Mouse (Mus musculus) heart, embryonic 15.5 days (tissue): ENCODE measurements around the gene Epm2aip1. TPM values are rescaled to one million over a fixed set of nuclear protein-coding genes. Genes with fewer than 3 reads are reported as not detected.

Source experiments
- ATAC-seq: fragments of 200-750 bp; cut with Nextera tagmentation; replicated peaks from 2 replicates; pipeline ENCODE4 v1.8.0; 2017; ENCODE audit warnings: low read depth, moderate TSS enrichment; ENCODE audit not compliant: insufficient number of reproducible peaks, insufficient read depth, low FRiP score
- H3K27ac ChIP-seq: fragments of 300-500 bp; sonication (generic); 2 replicates; pipeline ENCODE4 v1.5.1; 2015; ENCODE audit warnings: mild to moderate bottlenecking, inconsistent platforms
- H3K27me3 ChIP-seq: fragments of 300-500 bp; sonication (generic); 2 replicates; pipeline ENCODE4 v1.6.1; 2015; ENCODE audit warnings: inconsistent platforms
- H3K36me3 ChIP-seq: fragments of 300-500 bp; sonication (generic); 2 replicates; pipeline ENCODE4 v1.6.1; 2015; ENCODE audit warnings: mild to moderate bottlenecking, inconsistent platforms
- H3K4me1 ChIP-seq: fragments of 300-500 bp; sonication (generic); replicated peaks from 2 replicates; pipeline ENCODE4 v1.6.1; 2015; ENCODE audit warnings: inconsistent platforms
- H3K4me2 ChIP-seq: fragments of 300-500 bp; sonication (generic); 2 replicates; pipeline ENCODE4 v1.6.1; 2015; ENCODE audit warnings: inconsistent platforms, mild to moderate bottlenecking, moderate library complexity
- H3K4me3 ChIP-seq: fragments of 300-500 bp; sonication (generic); 2 replicates; pipeline ENCODE4 v1.5.1; 2015; ENCODE audit warnings: mild to moderate bottlenecking, inconsistent platforms
- H3K9ac ChIP-seq: fragments of 300-500 bp; sonication (generic); 2 replicates; pipeline ENCODE4 v1.6.1; 2015; ENCODE audit warnings: mild to moderate bottlenecking, inconsistent platforms
- H3K9me3 ChIP-seq: fragments of 300-500 bp; sonication (generic); replicated peaks from 2 replicates; pipeline ENCODE4 v1.6.1; 2016; ENCODE audit warnings: inconsistent platforms
- WGBS: fragments of 180-500 bp; shearing (Covaris S2); methylation state at CpG from one replicate; pipeline ENCODE4 v1.1.7; 2015; ENCODE audit warnings: mixed read lengths; 5-methylcytosine and 5-hydroxymethylcytosine counted together
- polyA plus RNA-seq: library from polyadenylated mRNA; unstranded; fragments of >200 nt; fragmentation: Nextera tagmentation; extraction: Ambion mirVana; gene quantifications from 2 replicates; pipeline ENCODE4 v1.2.1, GENCODE M21; 2015

Epm2aip1 gene
- polyA plus RNA-seq, 1 experiment from 2014 or later, result 18.4 TPM

DNA sequence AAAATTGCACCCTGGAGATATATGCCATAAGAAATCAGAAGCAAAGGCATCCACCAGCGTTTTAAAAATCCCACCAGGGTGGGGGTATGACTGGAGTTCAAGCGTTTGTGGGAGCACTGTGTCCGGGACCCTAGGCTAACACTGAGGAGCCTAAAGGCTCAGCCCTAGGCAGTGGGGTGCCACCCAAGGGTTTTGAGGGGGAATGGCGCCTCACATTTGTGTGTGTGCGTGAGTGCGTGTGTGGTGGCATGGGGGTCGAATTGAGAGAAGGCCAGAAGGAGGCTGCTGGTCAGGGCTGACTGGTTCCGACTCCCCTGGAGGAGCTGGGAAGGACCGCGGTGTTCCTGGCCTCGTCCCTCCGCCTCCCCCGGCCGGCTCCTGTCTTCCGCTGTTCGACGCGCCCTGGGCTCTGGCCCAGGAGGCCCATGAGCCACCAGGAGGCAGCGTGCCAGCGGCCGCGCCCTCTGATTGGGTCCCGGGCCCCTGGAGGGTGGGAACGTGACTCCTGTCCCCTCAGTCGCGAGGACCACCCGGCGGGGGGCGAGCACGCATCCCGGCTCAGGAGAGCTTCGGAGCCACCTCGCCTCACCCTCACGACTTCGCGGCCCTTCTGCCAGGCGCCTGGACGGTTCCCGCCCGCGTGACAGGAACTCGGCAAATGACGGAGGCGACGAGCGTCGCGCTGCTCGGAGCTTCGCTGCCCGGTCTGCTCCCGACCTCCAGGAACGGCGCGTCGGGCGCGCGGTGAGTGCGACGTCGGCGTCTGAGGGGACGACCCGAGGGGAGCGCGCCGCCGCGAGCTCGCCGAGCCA, 39.5 kb downstream of the Epm2aip1 start, which contains the start of gene Trank1:
Trank1 (plus strand) TSS at position 709 of the 812 bp plus-strand sequence.
- Histone ChIP-seq H3K27me3 (peaks cover 60% of the 10 kb centered on the region), H3K9me3 (0 out of 2 replicates have a peak, but pooled peaks cover 2% of the 10 kb centered on the region), H3K9ac (0 out of 2 replicates have a peak within 1 kb of the TSS, but pooled peaks have one; percentile 3), H3K36me3 (no peaks in the 10 kb centered on the region), H3K4me3 (peak within 1 kb of the TSS; percentile 52), H3K4me2 (peak within 1 kb of the TSS; percentile 90), H3K27ac (no peak within 1 kb of the TSS), H3K4me1 (peaks cover 16% of the 10 kb centered on the region)
- 10% methylated on average over 70 of the region's 72 CpGs for WGBS
- ATAC-seq, result 0 out of 2 replicates have a peak, but pooled peaks have one; percentile 18

DNA sequence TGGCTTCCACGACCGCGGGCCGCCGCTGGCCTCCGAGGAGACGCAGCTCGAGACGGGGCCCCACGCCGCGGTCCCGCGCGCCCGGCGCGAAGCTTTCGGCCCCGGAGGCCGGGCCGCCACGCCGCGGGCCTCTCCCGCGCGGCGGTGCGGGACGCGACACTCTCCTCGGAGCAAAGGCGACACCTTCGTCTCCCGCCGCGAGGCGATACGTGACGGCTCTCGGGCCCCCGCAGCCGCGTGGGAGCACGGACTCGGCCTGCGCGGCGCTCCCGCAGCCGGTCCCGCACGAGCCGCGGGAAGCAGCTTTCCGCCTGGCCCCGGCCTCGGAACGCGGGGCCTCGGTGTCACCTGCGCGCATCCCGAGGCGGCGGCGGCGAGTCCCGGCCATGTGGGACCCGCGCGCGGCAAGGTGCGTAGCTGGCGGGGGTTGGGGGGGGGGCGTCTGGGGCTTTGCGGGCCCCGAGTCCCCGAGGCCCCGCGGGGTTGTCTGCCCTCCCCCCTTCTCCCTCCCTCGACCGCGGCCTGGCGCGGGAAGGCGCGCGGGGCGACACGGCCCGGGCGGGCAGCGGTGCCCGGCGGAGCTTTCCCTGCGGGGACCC, 40.2 kb downstream of the Epm2aip1 start:
- H3K9me3 ChIP-seq, result 0 out of 2 replicates have a peak, but pooled peaks cover 2% of the 10 kb centered on the region
- WGBS, result 3% methylated on average over 69 of the region's 98 CpGs
- peaks cover 16% of the 10 kb centered on the region for H3K4me1 ChIP-seq
- H3K9ac ChIP-seq, result 0 out of 2 replicates have a peak overlapping the region, but pooled peaks have one; percentile 3
- ATAC-seq, result no peak; the same call in 1 of the 2 replicates
- H3K27me3 ChIP-seq, result peaks cover 61% of the 10 kb centered on the region
- H3K36me3 ChIP-seq, result no peaks in the 10 kb centered on the region
- no peak overlapping the region for H3K27ac ChIP-seq
- H3K4me3 ChIP-seq, result peak overlapping the region; percentile 52
- H3K4me2 ChIP-seq, result peak overlapping the region; percentile 90

DNA sequence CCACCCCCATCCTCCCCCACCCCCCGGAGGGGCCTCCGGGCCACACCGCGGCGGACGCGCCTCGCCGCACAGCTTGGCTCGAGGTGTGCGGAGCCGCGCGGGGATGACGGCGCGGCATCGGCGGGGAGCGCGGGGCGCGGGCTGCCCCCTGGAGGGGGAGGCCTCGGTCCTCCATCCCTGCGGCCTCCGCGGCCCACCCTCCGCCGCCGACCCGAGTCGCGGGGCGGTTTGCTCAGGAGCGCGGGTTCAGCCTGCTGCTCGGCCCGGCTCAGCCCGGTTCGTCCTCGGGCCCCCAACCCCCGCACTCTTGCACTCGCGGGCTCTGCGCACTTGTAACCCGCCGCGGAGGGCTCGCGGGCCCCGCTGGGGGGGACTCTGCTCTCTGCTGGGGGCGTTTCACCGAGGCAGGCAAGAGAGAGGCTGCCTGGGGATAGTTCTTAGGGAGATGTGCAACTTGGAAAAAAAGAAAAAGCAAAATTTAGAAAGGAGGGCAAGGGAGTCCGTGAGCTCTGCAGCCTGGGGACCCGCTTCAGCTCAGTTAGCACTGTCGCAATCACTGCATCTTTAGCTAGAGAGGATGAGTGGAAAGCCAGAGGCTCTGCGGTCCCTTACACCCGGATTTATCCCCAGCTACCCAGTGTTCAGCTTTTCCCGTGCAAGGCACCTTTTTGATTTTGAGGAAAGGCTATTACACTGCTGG, 40.9 kb downstream of the Epm2aip1 start:
- Histone ChIP-seq H3K4me1 (peaks cover 16% of the 10 kb centered on the region), H3K4me2 (peak overlapping the region; percentile 90), H3K4me3 (peak overlapping the region; percentile 52), H3K9me3 (0 out of 2 replicates have a peak, but pooled peaks cover 2% of the 10 kb centered on the region), H3K27ac (no peak overlapping the region), H3K36me3 (no peaks in the 10 kb centered on the region), H3K9ac (0 out of 2 replicates have a peak overlapping the region, but pooled peaks have one; percentile 3), H3K27me3 (peaks cover 61% of the 10 kb centered on the region)
- 0 out of 2 replicates have a peak, but pooled peaks have one; percentile 7 for ATAC-seq
- WGBS, result under 1% methylated on average over 43 of the region's 59 CpGs

DNA sequence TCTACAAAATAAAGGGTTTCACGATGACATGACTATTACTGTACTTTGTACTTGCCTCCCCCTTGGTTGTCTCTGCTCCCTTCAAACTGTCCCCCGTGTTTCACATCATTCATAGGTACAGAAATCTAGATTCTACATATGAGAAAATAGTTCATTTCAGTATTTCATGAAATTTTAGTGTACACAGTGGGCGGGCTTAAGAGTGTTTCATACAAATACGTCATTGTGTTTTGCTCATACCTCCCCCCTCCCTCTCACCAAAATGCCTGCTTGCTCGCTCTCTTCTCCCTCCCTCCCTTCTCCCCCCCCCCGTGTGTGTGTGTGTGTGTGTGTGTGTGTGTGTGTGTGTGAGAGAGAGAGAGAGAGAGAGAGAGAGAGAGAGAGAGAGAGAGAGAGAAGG, 41.6 kb downstream of the Epm2aip1 start:
- Histone ChIP-seq H3K9me3 (0 out of 2 replicates have a peak, but pooled peaks cover 2% of the 10 kb centered on the region), H3K4me2 (no peak overlapping the region), H3K36me3 (no peaks in the 10 kb centered on the region), H3K4me1 (peaks cover 16% of the 10 kb centered on the region), H3K9ac (no peak overlapping the region), H3K27me3 (peaks cover 61% of the 10 kb centered on the region), H3K4me3 (peak overlapping the region; percentile 52; the same call in 1 of the 2 replicates), H3K27ac (no peak overlapping the region)
- 14% methylated on average over 5 of the region's 6 CpGs for WGBS
- no peak for ATAC-seq

GRCm38 (mm10) chr9:111313793-111314192, 42.1 kb downstream of the Epm2aip1 start:
- no peak overlapping the region for H3K4me2 ChIP-seq
- no peaks in the 10 kb centered on the region for H3K36me3 ChIP-seq
- no peak for ATAC-seq
- H3K4me3 ChIP-seq, result no peak overlapping the region
- H3K9me3 ChIP-seq, result 0 out of 2 replicates have a peak, but pooled peaks cover 2% of the 10 kb centered on the region
- H3K4me1 ChIP-seq, result peaks cover 16% of the 10 kb centered on the region
- no peak overlapping the region for H3K9ac ChIP-seq
- 19% methylated on average over 5 of the region's 5 CpGs for WGBS
- no peak overlapping the region for H3K27ac ChIP-seq
- H3K27me3 ChIP-seq, result peaks cover 61% of the 10 kb centered on the region

DNA sequence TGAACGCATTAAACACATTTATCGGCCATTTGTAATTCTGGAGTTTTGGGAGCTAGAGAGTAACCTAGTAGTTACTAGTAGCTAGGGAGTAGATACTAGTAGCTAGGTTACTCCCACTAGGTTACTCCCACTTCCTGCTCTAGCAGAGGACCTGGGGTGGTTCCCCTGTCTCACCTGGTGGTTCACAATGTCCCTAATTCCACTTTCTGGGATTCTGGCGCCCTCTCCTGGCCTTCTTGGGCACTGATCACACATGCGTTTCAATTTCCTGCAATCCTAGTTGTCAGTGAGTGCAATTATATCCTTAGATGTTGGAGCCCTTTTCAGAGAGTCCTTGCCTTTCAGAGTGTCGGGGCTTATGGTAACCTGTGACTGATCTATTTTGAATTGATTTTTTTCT, 42.5 kb downstream of the Epm2aip1 start:
- 0 out of 2 replicates have a peak, but pooled peaks cover 2% of the 10 kb centered on the region for H3K9me3 ChIP-seq
- no peaks in the 10 kb centered on the region for H3K36me3 ChIP-seq
- WGBS, result 34% methylated on average over 5 of the region's 5 CpGs
- peaks cover 16% of the 10 kb centered on the region for H3K4me1 ChIP-seq
- H3K4me3 ChIP-seq, result no peak overlapping the region
- no peak for ATAC-seq
- H3K27ac ChIP-seq, result no peak overlapping the region
- H3K9ac ChIP-seq, result no peak overlapping the region
- H3K4me2 ChIP-seq, result no peak overlapping the region
- H3K27me3 ChIP-seq, result peaks cover 60% of the 10 kb centered on the region

DNA sequence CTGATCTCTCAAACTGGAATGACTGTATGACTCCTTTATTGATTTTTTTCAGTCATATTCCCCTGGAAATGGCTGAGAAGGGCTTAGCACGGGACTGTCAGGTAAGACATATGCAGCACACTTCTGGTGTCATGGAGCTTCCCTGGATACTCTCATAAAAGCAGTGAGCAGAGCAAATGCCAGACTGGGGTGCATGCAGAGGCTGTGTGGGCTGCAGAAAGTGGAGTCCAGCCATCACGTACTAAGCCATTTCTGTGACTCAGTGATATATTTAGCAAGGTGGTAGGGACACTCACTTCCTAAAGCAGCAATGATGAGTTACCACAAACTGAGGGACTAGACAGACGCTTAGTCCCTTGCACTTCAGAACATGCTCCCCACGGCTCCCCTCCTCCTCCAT, 49.2 kb downstream of the Epm2aip1 start:
- 64% methylated on average over 4 of the region's 4 CpGs for whole genome bisulfite sequencing
- no peak for ATAC-seq
- no peaks in the 10 kb centered on the region for H3K9me3 ChIP-seq
- H3K4me1 ChIP-seq, result no peaks in the 10 kb centered on the region
- H3K27ac ChIP-seq, result no peak overlapping the region
- H3K9ac ChIP-seq, result no peak overlapping the region
- no peaks in the 10 kb centered on the region for H3K36me3 ChIP-seq
- H3K4me2 ChIP-seq, result no peak overlapping the region
- H3K27me3 ChIP-seq, result peaks cover 14% of the 10 kb centered on the region
- H3K4me3 ChIP-seq, result no peak overlapping the region

- WGBS, result 71% methylated on average over 2 of the region's 2 CpGs
- no peaks in the 10 kb centered on the region for H3K4me1 ChIP-seq
- H3K27me3 ChIP-seq, result peaks cover 6% of the 10 kb centered on the region; the same call in 1 of the 2 replicates
- no peaks in the 10 kb centered on the region for H3K9me3 ChIP-seq
- no peak for ATAC-seq
- no peak overlapping the region for H3K4me3 ChIP-seq
- H3K27ac ChIP-seq, result no peak overlapping the region
- no peaks in the 10 kb centered on the region for H3K36me3 ChIP-seq
- H3K4me2 ChIP-seq, result no peak overlapping the region
- H3K9ac ChIP-seq, result no peak overlapping the region
Measured at GRCm38 (mm10) chr9:111324881-111325280, 53.2 kb downstream of the Epm2aip1 start.

Other genes starting within 250 kb of the Epm2aip1 start
- gene Ccrl2, start 214.4 kb upstream of the Epm2aip1 start, polyA plus RNA-seq, result 3.9 and 5.2 TPM in 2 replicates
- 64.2 and 64.9 TPM in 2 replicates for gene Lrrfip2, start 154.3 kb upstream of the Epm2aip1 start, polyA plus RNA-seq
- gene Mlh1, start 138 bp upstream of the Epm2aip1 start, polyA plus RNA-seq, result 31.4 and 34.1 TPM in 2 replicates
- gene Trank1, start 39.8 kb downstream of the Epm2aip1 start, polyA plus RNA-seq, result 0.15 TPM in 1 of 2 replicates, not detected in the other
- gene Dclk3, start 167.2 kb downstream of the Epm2aip1 start, polyA plus RNA-seq, result 0.53 and 0.84 TPM in 2 replicates